Mouse (Mus musculus) liver, embryonic 14.5 days (tissue): ENCODE results near the gene Selenoi. TPM values are rescaled to one million over a fixed set of nuclear protein-coding genes. Genes with fewer than 3 reads are reported as not detected.

Source experiments
- ATAC-seq: fragments of 200-750 bp; cut with Nextera tagmentation; 2 replicates; pipeline ENCODE4 v1.8.0; 2017; ENCODE audit warnings: moderate number of reproducible peaks, mild to moderate bottlenecking, moderate library complexity; ENCODE audit not compliant: insufficient read depth
- DNase-seq, 3 experiments: peaks; one replicate each; pipeline ENCODE4 v3.0.0-alpha.2; 2012 to 2013; ENCODE audit warnings: low read depth in 3 of 3, low spot score in 3 of 3
- H3K27ac ChIP-seq: fragments of 300-500 bp; sonication (generic); 2 replicates; pipeline ENCODE4 v1.5.1; 2014; ENCODE audit warnings: moderate library complexity, mild to moderate bottlenecking, control low read depth, inconsistent platforms
- H3K27me3 ChIP-seq: fragments of 300-500 bp; sonication (generic); 2 replicates; pipeline ENCODE4 v1.6.1; 2014; ENCODE audit warnings: mild to moderate bottlenecking, low read length, moderate library complexity; ENCODE audit not compliant: control insufficient read depth, insufficient read depth
- H3K36me3 ChIP-seq: fragments of 300-500 bp; sonication (generic); replicated peaks from 2 replicates; pipeline ENCODE4 v1.6.1; 2014; ENCODE audit warnings: low read depth; ENCODE audit not compliant: control insufficient read depth, insufficient read depth
- H3K4me1 ChIP-seq, 2 experiments: fragments of 200-500 bp in 1 of 2; fragments of 300-500 bp in 1 of 2; sonication (generic) in 1 of 2; replicated peaks; 2 replicates each; pipeline ENCODE4 v1.6.1; 2012 to 2014; ENCODE audit warnings: antibody characterized with exemption in 1 of 2, inconsistent platforms in 1 of 2, low read length in 1 of 2; ENCODE audit not compliant: control insufficient read depth in 2 of 2, insufficient read depth in 2 of 2
- H3K4me2 ChIP-seq: fragments of 300-500 bp; sonication (generic); 2 replicates; pipeline ENCODE4 v1.6.1; 2014; ENCODE audit warnings: low read depth, mild to moderate bottlenecking, control low read depth, moderate library complexity
- H3K4me3 ChIP-seq, 2 experiments: fragments of 200-500 bp in 1 of 2; fragments of 300-500 bp in 1 of 2; sonication (generic) in 1 of 2; 2 replicates each; pipeline ENCODE4 v1.5.1; 2012 to 2014; ENCODE audit warnings: low read depth in 2 of 2, low read length in 2 of 2, mild to moderate bottlenecking in 2 of 2, control low read depth in 1 of 2, inconsistent platforms in 1 of 2, moderate library complexity in 1 of 2; ENCODE audit not compliant: insufficient read depth in 1 of 2
- H3K9ac ChIP-seq: fragments of 300-500 bp; sonication (generic); replicated peaks from 2 replicates; pipeline ENCODE4 v1.6.1; 2014; ENCODE audit warnings: mild to moderate bottlenecking, control low read depth, moderate library complexity
- H3K9me3 ChIP-seq: fragments of 300-500 bp; sonication (generic); 2 replicates; pipeline ENCODE4 v1.6.1; 2016; ENCODE audit warnings: low read length, mixed read lengths; ENCODE audit not compliant: control insufficient read depth
- CTCF ChIP-seq: IDR thresholded peaks from 2 replicates; pipeline ENCODE4 v1.5.1; 2016; ENCODE audit warnings: antibody characterized with exemption, low read depth, control low read depth
- EP300 ChIP-seq: IDR thresholded peaks from 2 replicates; pipeline ENCODE4 v1.6.1; 2016; ENCODE audit warnings: antibody characterized with exemption, low read depth
- WGBS: fragments of 180-500 bp; shearing (Covaris S2); extraction: QIAGEN DNeasy Blood & Tissue Kit; methylation state at CpG from one replicate; pipeline ENCODE4 v1.1.7; 2014; ENCODE audit not compliant: insufficient replicate concordance; 5-methylcytosine and 5-hydroxymethylcytosine counted together
- polyA plus RNA-seq, 2 experiments: library from polyadenylated mRNA; depleted of rRNA in 1 of 2; stranded (reverse) in 1 of 2; unstranded in 1 of 2; fragments of >200 nt; fragmentation: Nextera tagmentation in 1 of 2; extraction: Ambion mirVana in 1 of 2; gene quantifications; 2 replicates each; pipeline versions ENCODE4 v1.2.1 to v1.2.3; 2012 to 2014

The Selenoi gene
- polyA plus RNA-seq, 2 experiments = 12.5 to 13.5 TPM

GRCm38 (mm10) chr5:30215970-30216369, 16.4 kb upstream of the Selenoi start:
- DNase-seq = no peak
- no peak for ATAC-seq
- H3K27me3 ChIP-seq = no peaks in the 10 kb centered on the region
- TF ChIP-seq EP300 (no peak), CTCF (no peak)
- H3K4me3 ChIP-seq = no peak overlapping the region
- no peaks in the 10 kb centered on the region for H3K4me1 ChIP-seq
- 52% methylated on average over 5 of the region's 5 CpGs for WGBS
- no peak overlapping the region for H3K27ac ChIP-seq
- H3K36me3 ChIP-seq = no peaks in the 10 kb centered on the region
- no peak overlapping the region for H3K9ac ChIP-seq
- no peaks in the 10 kb centered on the region for H3K9me3 ChIP-seq
- no peak overlapping the region for H3K4me2 ChIP-seq

DNA sequence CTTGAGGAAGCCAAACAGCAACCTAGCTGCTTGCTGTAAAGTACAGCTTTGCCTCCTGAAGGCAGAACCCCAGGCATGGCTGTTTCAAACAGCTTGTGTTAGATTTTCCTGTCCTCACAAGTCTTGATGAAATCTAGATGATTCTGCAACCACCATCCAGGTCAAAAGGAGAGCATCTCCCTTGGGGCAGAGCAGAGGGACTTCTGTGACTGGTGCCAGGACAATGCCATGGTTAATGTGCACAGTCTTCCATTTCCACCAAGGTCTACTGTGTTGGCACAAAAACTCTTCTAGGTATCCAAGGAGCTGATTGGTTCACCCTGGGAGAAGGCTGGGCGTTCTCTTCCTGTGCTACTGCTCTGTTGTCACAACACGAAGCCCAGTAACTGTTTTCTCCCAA, 12.7 kb upstream of the Selenoi start:
- Histone ChIP-seq H3K4me1 (no peaks in the 10 kb centered on the region), H3K9me3 (no peaks in the 10 kb centered on the region), H3K4me3 (no peak overlapping the region), H3K27ac (no peak overlapping the region), H3K9ac (no peak overlapping the region), H3K36me3 (no peaks in the 10 kb centered on the region), H3K27me3 (no peaks in the 10 kb centered on the region), H3K4me2 (no peak overlapping the region)
- DNase-seq (no peak), ATAC-seq (no peak)
- TF ChIP-seq CTCF (no peak), EP300 (no peak)
- 61% methylated on average over 2 of the region's 2 CpGs for WGBS

DNA sequence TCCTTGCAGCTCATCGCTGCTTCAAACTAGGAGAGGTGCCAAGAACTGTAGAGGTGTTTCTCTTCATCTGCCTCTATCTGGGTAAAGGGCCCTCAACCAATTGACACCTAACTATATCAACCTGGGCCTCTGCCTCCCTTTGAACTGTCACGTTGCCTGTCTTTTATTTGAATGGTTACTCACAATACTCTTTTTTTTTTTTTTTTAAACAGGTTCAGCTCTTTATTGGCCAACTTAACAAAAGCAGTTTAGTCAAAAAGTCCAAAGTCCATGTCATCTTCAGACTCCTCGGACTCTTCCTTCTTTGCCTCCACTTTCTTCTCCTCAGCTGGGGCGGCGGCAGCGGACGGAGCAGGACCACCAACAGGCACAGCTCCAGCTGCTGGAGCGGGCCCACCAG, 11.7 kb upstream of the Selenoi start:
- Histone ChIP-seq H3K36me3 (no peaks in the 10 kb centered on the region), H3K4me3 (no peak overlapping the region), H3K27ac (no peak overlapping the region), H3K4me1 (no peaks in the 10 kb centered on the region), H3K9ac (no peak overlapping the region), H3K27me3 (no peaks in the 10 kb centered on the region), H3K9me3 (no peaks in the 10 kb centered on the region), H3K4me2 (no peak overlapping the region)
- DNase-seq (no peak), ATAC-seq (no peak)
- TF ChIP-seq EP300 = no peak
- TF ChIP-seq CTCF = no peak
- 79% methylated on average over 8 of the region's 8 CpGs for WGBS

DNA sequence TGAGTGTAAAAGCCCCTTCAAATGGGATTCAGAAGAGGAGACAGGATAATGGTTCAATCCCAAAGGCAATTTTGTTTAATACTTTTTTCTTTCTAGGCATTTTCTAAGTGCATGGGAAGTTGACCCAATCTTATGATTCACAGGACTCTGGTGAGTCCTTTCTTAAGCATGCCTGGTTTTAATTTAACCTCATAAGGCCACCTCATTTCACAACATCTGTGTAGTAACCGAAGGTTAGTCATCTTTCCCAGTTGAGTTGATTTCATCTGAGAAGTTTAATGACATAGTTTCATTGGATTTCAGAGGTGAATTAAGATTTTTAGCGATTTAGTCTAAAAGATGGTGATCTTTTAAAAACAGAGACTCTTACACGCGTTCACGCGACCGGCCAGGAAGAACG, 9.7 kb upstream of the Selenoi start:
- TF ChIP-seq EP300 = no peak
- TF ChIP-seq CTCF = no peak
- no peaks in the 10 kb centered on the region for H3K9me3 ChIP-seq
- DNase-seq (no peak), ATAC-seq (no peak)
- no peaks in the 10 kb centered on the region for H3K36me3 ChIP-seq
- H3K9ac ChIP-seq = no peak overlapping the region
- no peak overlapping the region for H3K4me3 ChIP-seq
- no peaks in the 10 kb centered on the region for H3K4me1 ChIP-seq
- H3K27ac ChIP-seq = no peak overlapping the region
- no peak overlapping the region for H3K4me2 ChIP-seq
- H3K27me3 ChIP-seq = no peaks in the 10 kb centered on the region
- 89% methylated on average over 8 of the region's 8 CpGs for whole genome bisulfite sequencing

GRCm38 (mm10) chr5:30230901-30231300, 1.5 kb upstream of the Selenoi start:
- no peak overlapping the region for H3K4me3 ChIP-seq
- TF ChIP-seq EP300 (no peak), CTCF (peak; percentile 77)
- H3K27me3 ChIP-seq = no peaks in the 10 kb centered on the region
- 59% methylated on average over 4 of the region's 4 CpGs for WGBS
- H3K9ac ChIP-seq = no peak overlapping the region
- no peaks in the 10 kb centered on the region for H3K9me3 ChIP-seq
- peak in 1 of 3 experiments; percentile 26 for DNase-seq
- no peak overlapping the region for H3K4me2 ChIP-seq
- peaks cover 15 to 24% of the 10 kb centered on the region in 2 experiments for H3K4me1 ChIP-seq
- no peaks in the 10 kb centered on the region for H3K36me3 ChIP-seq
- no peak for ATAC-seq
- H3K27ac ChIP-seq = no peak overlapping the region
